Mouse (Mus musculus) spleen, postnatal 4 days (tissue): ENCODE measurements around the gene Spon1.

ENCODE experiments used
- DNase-seq, 2 experiments: peaks; one replicate each; pipeline ENCODE4 v3.0.0; 2022; ENCODE audit warnings: low spot score in 2 of 2

Gene Spon1

DNA sequence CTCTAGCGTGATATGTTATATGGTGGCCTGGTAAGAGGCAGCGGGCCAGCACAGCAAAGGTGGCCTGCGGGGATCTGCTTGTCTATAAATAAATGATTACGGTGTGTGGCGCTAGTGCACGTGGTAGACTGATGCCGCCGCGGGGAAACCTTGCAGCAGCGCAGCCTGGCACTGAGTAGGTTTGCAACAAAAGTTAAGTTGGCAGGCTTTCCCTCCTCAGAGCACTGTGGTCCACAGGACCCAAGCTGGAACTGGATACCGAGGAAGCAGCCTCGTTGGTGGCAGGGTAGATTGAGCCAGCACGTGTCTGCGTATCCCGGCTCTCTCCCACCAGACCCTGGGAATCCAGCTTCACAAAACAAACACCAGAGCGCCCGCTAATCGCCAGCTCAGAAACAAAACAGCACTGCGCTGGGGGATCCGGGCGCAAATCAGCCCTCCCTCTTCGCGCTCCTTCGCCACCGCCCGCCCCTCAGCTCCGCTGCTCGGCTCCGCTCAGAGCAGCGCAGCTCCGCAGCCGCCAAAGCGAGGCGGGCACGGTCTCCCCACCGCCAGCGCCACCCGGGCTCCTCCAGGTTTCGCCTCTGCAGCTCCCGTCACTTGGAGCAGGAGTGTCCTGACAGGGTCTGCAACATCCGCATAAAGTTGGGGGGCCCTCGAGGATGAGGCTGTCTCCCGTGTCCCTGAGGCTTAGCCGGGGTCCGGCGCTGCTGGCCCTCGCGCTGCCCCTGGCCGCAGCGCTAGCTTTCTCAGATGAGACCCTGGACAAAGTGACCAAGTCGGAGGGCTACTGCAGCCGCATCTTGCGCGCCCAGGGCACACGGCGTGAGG is at the start of gene Spon1:
Spon1 (plus strand) TSS at position 332 of the 831 bp plus-strand sequence.
- no peak for DNase-seq

GRCm38 (mm10) chr7:113721994-113722393 is 43.8 kb upstream of the Spon1 start:
- no peak for DNase-seq

GRCm38 (mm10) chr7:113723905-113724304 is 41.9 kb upstream of the Spon1 start:
- DNase-seq: no peak

- DNase-seq: no peak
Measured at GRCm38 (mm10) chr7:113727999-113728713, 37.6 kb upstream of the Spon1 start.

DNA sequence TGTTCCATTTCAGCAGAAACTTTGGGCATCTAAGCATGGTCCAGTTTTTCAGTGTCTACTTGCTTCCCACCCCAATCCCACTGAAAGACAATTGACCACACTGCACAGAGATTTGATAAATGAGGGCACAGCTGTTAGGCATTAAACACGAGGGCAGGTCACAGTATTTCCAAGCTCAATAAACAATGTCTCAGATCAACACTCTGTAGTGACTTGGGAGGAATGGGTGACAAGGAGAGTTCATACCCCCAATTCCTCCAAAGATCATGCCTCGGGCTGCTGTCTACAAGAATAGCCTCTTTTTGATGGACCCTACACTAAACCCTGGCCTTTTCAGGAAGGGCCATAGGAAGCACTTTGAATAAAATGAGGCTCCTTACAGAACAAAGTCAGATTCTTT is 36.9 kb upstream of the Spon1 start:
- DNase-seq: no peak

- DNase-seq: no peak
Measured at GRCm38 (mm10) chr7:113730406-113731247, 35.2 kb upstream of the Spon1 start.

- no peak for DNase-seq
Measured at GRCm38 (mm10) chr7:113737790-113738362, 27.9 kb upstream of the Spon1 start.

GRCm38 (mm10) chr7:113739181-113739580 is 26.6 kb upstream of the Spon1 start:
- DNase-seq: no peak

GRCm38 (mm10) chr7:113742644-113743043 is 23.2 kb upstream of the Spon1 start:
- DNase-seq: no peak

DNA sequence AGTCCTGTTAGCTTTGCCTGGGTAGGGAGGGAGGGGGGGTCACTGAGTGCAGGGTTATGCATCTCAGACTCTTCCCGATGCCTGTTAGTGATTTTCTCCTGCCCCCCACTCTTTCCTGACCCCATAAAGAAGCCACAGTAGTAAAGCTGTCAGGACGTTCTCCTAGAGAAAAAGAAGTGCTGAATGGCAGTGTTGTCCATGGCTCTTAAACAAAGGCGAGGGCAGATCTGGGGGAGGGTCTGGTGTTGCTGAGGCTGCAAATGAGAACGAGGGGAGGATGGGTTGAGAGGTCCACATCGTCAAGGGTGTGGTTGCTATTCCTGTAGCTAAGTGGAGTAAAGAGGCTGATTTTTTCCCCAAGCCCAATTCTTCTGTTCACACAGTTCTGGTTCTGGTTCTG is 21.8 kb upstream of the Spon1 start:
- no peak for DNase-seq

GRCm38 (mm10) chr7:113756616-113757015 is 9.2 kb upstream of the Spon1 start:
- no peak for DNase-seq

GRCm38 (mm10) chr7:113759212-113759611 is 6.6 kb upstream of the Spon1 start:
- DNase-seq: no peak

- DNase-seq: no peak
Measured at GRCm38 (mm10) chr7:113765133-113765532, 665 bp upstream of the Spon1 start.

DNA sequence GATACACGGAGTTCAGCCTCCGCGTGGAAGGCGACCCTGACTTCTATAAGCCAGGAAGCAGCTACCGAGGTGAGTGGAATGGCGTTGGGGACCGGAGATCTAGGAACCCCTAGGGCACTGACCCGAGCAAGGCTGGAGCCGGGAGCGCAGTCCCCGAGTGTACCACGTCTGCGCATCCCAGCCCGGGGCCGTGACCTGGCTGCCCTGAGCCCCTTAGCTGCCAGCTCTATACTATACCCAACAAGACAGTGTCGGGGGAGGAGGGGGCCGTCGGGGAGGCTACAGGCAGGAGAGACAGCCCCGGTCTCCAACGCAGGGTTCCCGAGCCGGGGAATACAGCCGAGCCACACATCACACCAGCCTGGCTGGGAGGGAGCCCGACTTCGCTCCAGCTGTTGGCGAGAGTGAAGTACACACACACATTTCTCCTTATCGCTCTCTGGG is 722 bp downstream of the Spon1 start:
- no peak for DNase-seq

DNA sequence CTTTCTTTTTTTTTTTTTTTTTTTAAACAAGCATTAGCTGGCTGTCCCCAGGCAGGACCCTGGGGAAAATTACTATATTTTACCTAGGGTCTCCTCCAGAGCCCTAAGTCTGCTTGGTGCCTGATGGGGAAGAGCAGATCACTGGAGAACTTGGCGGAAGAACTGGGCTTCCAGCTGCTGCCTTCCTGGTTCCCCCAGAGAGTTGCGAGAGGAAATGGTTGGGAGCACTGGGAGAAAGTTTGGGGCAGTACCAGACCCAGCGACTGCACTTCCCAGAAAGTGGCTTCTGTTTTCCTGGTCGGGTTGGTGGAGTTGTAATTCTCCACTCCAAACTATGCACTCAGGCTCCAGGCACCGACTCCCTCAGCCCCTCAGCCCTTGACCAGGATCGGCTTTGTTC is 1.7 kb downstream of the Spon1 start:
- no peak for DNase-seq

- DNase-seq: no peak
Measured at GRCm38 (mm10) chr7:113768174-113768935, 2.6 kb downstream of the Spon1 start.

- no peak for DNase-seq
Measured at GRCm38 (mm10) chr7:113769281-113769680, 3.5 kb downstream of the Spon1 start.

- no peak for DNase-seq
Measured at GRCm38 (mm10) chr7:113772135-113772534, 6.3 kb downstream of the Spon1 start.

DNA sequence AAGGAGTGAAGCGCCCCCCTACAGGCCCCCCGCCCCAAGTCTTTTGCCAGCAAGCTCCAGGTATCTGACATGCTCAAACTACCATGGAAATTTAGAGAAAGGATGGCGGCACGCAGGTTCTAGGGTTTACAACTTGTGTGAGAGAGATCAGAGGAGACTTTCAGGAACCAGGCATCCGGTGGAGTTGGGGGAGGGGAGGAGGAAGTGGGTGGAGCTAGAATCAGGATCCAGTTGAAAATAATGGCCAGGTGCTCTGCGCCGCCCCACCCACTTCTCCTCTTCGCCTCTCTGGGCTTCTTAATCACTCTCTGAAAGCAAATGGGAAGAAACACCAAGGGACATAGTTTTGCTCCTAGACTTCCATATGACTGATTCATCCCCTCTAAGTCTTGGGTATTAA is 7.6 kb downstream of the Spon1 start:
- peak in 1 of 2 experiments; percentile 28 for DNase-seq

DNA sequence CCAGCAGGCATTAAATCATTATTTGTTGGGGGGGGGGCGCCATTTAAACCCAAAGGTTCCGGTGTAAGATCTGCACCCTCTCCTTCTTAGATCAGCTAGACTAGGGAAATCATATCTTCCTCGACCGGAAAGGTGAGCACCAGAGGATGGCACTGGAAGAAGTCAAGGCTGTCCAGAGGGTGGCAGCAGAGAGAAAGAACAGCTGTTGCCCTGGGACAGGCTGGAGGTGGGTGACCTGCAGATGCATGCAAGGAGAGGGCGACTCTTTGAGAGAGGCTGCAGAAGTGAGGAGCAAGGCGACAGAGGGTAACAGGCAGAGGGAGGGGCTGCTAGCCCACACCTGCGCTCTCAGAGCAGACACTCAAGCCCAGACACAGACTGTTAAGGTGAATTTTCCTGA is 8.2 kb downstream of the Spon1 start:
- peak; percentile 53 to 75 for DNase-seq

DNA sequence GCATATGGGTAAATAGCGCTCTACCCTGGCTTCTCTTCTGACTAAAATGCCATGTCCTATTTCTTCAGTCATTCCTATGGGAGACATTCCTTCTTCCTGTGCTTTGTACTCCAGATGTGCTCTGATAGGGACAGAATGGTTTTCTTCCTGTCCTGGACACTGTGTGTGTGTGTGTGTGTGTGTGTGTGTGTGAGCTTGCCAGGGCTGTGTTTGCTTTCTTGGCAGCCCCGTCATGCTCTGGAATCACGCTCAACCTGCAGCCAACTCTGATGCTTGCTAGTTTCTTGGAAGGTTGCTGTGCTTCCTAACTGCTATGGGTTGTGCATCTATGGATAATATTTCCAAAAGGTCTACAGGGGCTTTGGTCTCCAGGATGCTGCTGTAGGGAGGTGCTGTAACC is 9.1 kb downstream of the Spon1 start:
- no peak for DNase-seq
